Mouse (Mus musculus) 3T3-L1 (cell line): ENCODE results near the gene Sik3.
"Not testable (repeated sequence)": the region's sequence is repeated elsewhere in the genome, so short reads cannot be mapped to it uniquely, and the experiment has no call there.

Experiments
- DNase-seq: peaks from one replicate; pipeline ENCODE4 v3.0.0-alpha.2; 2015; ENCODE audit warnings: low read depth, low spot score

Sik3 gene

DNA sequence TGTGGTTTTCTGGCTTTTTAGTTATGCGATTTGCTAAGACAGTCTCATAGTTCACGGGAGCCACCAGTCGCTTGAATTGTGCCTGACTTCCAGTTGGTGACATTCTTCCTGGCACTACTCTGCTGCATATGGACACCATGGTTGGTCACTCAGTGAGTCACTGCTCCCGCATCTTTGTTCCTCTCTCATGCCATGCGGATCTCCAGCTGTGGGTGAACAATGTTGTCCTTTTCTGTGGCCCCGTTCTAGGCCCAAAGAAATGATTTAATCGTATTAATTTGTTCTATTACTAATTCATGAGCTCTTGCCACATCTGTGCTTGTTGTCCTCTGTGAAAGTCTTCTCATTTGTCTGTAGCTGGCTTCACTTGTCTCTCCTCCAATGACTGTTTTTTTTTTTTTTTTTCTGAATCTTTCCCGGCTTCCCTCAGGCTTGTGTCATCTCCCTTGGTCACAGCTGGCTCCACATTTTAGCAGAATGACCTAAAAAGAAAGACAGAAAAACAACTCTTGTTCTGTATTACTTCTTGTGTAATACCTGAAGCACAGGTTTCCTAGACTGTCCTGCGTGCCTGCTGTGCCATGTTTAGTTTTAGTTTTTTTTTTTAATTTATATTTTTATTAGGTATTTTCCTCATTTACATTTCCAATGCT is 40.5 kb downstream of the Sik3 start:
- peak; percentile 29 for DNase-seq

GRCm38 (mm10) chr9:46058065-46058464 is 45.4 kb downstream of the Sik3 start:
- no peak for DNase-seq

DNA sequence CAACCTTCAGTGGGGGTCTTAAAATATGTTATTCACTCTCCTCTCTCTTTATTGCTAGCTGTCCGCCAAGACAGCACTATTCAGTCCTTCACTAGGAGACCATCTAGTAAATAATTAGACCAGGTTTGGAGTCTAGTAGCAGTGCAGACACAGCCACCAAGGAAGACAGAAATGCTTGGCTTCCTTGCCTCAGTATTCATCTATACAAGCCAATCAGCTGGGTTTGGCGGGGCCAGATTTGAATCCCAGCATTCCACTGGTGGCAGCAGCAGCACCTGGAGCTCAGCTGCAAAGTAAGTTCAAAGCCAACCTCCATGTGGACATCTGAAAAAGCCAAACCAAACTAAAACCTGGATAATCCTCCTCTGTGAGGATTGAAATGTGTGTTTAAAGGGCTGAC is 47.6 kb downstream of the Sik3 start:
- no peak for DNase-seq

- DNase-seq, result peak; percentile 73
Observed at GRCm38 (mm10) chr9:46061696-46062425, 49.2 kb downstream of the Sik3 start.

GRCm38 (mm10) chr9:46064331-46064730 is 51.7 kb downstream of the Sik3 start:
- peak; percentile 45 for DNase-seq

GRCm38 (mm10) chr9:46066711-46067110 is 54.1 kb downstream of the Sik3 start:
- no peak for DNase-seq

DNA sequence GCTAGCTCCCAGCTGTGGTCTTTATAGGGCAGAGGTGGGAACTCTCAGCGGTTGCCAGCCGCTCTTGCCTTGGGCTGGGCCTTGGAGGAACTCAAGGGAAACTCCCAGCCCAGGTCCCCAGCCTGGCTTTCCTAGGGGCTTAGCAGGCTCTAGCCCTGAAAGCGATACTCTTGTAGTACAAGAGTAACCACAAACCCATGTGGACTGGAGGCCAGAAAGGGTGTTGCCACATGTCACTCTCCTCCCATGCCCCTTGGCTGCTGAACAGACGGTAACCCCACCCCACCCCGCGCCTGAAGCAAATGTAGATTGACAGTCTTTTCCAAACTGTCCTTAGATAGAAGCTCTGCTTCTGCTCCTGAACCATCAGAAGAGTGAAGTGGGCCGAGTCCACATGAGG is 55.1 kb downstream of the Sik3 start:
- DNase-seq, result peak; percentile 58

GRCm38 (mm10) chr9:46069013-46069412 is 56.4 kb downstream of the Sik3 start:
- no peak for DNase-seq

DNA sequence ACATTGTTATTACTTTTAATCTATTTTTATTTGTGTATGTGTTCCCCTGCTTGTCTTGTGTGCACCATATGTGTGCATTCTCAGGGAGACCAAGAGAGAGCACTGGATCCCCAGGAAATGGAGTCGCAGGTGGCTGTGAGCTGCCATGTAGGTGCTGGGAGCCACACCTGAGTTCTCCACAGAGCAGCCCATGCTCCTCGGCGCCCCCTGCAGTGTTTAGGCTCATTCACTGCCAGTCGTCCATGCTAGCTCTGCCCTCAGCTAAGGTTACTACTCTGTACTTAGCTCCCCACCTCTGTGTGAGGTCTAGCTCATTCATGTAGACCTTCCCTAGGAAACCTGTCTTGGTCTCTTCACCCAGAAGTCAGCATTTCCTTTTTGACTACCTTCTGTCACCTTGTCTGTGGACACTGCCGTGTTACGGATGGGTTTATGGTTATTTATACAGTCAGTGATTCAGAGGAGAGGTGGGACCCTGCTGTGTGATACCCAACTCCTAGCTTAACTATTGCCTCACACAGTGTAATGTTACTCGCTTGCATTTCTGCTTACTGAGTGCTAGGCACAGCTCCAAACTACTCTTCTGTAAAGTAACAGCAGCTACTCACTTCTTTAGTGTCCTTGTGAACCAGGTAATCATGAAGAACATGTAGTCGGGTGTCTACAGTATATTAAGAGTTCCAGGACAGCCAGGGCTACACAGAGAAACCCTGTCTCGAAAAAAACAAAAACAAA is 59.6 kb downstream of the Sik3 start:
- peak; percentile 62 for DNase-seq

- peak; percentile 73 for DNase-seq
Observed at GRCm38 (mm10) chr9:46073443-46073842, 60.8 kb downstream of the Sik3 start.

DNA sequence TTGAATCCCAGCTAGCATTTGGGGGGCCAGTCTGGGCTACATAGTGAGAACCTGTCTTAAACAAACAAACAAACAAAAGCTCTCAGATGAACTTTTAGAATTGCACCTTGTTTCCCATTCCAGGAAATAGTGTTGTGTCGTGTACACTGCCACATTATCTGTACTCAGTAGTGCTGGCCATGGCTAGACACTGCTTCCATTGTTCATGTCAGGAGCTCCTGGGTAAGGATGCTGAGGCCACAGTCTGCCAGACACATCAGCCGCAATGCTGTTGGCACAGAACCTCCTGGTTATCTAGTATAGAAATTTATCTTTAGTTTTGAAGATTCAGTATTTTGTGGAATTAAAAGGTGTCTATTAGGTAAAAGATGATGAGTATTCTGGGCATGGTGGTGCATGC is 63.0 kb downstream of the Sik3 start:
- no peak for DNase-seq

- DNase-seq, result no peak
Observed at GRCm38 (mm10) chr9:46082381-46082821, 69.8 kb downstream of the Sik3 start.

DNA sequence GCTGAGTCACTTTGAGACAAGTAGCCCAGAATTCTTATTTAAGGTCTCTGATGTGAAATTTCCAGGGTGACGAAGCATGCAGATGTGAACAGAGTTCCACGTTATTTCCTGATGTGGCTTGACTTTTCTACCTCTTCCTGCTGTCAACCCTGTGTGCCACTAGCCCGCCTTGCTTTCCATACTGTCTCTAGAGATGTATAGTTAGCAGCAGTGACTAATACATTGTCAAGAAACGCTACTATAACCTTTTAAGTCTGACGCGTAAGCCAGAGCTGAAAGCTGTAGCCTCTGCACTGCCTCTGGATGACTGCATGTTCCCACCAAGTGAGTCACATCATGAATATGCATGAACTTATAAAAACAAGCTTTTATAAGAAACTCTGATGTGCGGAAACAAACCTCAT is 70.9 kb downstream of the Sik3 start:
- DNase-seq, result peak; percentile 75

DNA sequence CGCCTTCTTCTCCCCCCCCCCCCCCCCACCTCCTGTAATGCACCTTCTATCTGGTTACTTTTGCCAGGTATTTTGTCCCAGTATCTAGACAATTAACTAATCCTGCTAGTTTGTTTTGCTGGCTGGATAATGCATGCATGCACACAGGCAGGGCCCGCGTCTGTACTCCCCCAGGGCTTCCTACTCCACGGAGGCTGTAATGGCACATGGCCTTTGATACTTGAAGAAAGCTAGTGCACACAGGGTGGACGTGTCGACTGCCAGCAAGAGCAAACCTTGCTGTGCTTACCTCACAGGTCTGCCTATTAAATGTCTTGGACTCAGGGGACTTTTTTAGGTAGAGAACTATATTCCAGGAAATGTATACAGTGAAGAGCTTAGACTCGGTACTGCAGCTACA is 73.3 kb downstream of the Sik3 start:
- DNase-seq, result no peak

- DNase-seq, result no peak
Observed at GRCm38 (mm10) chr9:46086826-46087225, 74.2 kb downstream of the Sik3 start.

DNA sequence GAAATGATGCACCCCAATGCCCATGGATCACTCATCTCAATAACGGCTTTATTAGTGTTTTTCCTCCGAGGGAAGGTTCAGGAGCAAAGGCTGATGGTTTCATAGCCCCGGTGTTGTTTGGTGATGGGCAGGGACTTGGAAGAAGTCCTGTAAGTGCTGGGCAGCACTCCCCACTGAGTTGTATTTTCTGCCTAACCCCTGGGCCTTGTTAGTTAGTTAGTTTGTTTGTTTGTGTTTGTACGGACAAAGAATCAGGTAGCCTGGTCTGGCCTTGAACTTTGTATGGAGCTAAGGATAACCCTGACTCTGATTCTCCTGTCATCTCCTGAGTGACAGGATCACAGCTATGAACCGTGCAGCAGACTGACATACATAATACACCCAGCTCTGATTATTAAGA is 74.8 kb downstream of the Sik3 start:
- DNase-seq, result no peak

DNA sequence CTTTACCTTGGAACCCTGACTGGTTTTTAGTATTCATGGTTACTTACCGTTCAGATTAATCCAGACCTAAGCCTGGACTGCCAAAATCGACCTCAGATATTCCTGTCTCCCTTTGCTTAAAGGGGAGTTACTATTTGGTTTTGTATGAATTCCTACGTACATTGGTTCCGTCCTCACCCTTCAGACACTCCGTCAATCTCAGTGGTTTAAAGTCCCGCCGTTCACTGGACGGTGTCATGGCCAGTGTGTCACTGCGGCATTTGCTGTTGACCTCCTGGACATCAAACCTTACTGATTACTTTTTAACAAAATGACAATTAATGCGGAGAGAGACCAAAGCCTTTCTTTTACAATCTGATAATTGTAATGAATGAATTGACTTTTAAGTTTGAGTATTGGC is 76.1 kb downstream of the Sik3 start:
- DNase-seq, result no peak

DNA sequence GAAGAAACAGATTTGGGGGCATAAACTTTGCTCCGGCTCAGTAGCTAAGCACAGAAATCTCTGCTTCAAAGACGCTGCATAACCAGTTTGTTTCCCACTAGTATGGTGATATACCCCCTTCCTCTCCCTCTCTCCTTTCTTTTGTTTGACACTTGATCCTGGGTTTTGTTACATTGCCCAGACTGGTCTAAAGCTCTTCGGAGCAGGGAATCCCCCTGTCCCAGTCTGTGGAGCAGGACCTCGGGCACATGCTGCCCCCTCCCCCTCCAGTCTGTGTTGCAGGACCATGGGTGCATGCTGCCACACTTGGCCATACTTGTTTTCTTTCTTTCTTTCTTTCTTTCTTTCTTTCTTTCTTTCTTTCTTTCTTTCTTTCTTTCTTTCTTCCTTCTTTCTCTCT is 77.4 kb downstream of the Sik3 start:
- no peak for DNase-seq

GRCm38 (mm10) chr9:46091157-46091556 is 78.5 kb downstream of the Sik3 start:
- not testable (repeated sequence) for DNase-seq

DNA sequence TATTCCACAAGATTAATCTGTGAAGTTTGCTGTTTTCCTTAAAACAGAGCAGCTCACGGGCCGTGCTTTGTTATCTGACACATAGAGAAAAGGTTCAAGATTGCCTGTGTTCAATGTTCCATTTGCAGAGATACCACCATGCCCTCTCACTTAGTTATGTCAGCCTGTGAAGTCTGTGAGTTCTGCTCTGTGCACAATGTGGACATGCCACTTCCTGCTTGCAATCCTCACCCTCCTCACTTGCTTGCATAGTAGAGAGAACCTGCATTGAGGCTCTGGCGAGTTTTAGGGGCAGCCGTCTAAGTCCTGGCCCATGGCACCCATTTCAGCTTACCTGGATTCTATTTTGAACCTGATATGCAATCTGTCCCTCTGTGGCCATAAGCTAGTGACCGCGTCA is 80.0 kb downstream of the Sik3 start:
- no peak for DNase-seq

GRCm38 (mm10) chr9:46098360-46098985 is 85.9 kb downstream of the Sik3 start:
- DNase-seq, result no peak

GRCm38 (mm10) chr9:46099107-46099506 is 86.5 kb downstream of the Sik3 start:
- no peak for DNase-seq
